Mouse (Mus musculus): ENCODE data around the gene 2300002M23Rik. TPM values are rescaled to one million over a fixed set of nuclear protein-coding genes. Genes with fewer than 3 reads are reported as not detected.

Gene 2300002M23Rik
- polyA plus RNA-seq, 1 experiment from 2014 or later, result not detected

DNA sequence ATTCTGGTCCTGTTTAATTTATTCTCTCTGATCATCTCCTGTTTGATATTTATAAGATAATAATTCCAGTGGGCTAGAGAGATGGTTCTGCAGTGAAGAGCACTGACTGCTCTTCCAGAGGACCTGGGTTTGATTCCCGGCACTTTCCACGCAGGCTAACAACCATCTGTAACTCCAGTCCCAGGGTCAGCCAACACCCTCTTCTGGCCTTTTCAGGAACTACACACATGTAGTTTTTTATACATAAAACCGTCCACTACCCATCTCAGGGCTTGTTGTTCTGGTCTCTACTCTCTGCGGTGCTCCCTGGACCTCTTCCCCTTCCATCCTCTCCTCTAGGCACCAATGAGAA, 17.1 kb upstream of the 2300002M23Rik start:
- 0 out of 2 replicates have a peak overlapping the region, but pooled peaks have one; percentile 12 for H3K4me2 ChIP-seq (ENCODE audit: low read length)
- DNase-seq (ENCODE audit: low spot score) (no peak), ATAC-seq (replicated peaks; ENCODE audit: low FRiP score, low TSS enrichment, low read depth) (no peak)
- H3K27me3 ChIP-seq (replicated peaks; ENCODE audit: control insufficient read depth, insufficient read depth, low read length), result no peaks in the 10 kb centered on the region
- H3K9me3 ChIP-seq (ENCODE audit: control insufficient read depth, low read length), result no peaks in the 10 kb centered on the region
- peak overlapping the region; percentile 84 for H3K27ac ChIP-seq (ENCODE audit: low read depth)
- no peak overlapping the region for H3K4me3 ChIP-seq (ENCODE audit: low read depth, low read length)
- no peaks in the 10 kb centered on the region for H3K36me3 ChIP-seq (ENCODE audit: control insufficient read depth, insufficient read depth, low read length)
- WGBS, result 97% methylated on average over 4 of the region's 4 CpGs
- 0 out of 2 replicates have a peak, but pooled peaks cover 7% of the 10 kb centered on the region for H3K4me1 ChIP-seq (replicated peaks; ENCODE audit: control insufficient read depth, insufficient read depth, low read length)
- no peak overlapping the region for H3K9ac ChIP-seq (ENCODE audit: low read length)

- H3K27ac ChIP-seq (ENCODE audit: low read depth), result peak overlapping the region; percentile 43; the same call in 1 of the 2 replicates
- 47% methylated on average over 8 of the region's 8 CpGs for WGBS
- H3K36me3 ChIP-seq (ENCODE audit: control insufficient read depth, insufficient read depth, low read length), result no peaks in the 10 kb centered on the region
- H3K4me1 ChIP-seq (replicated peaks; ENCODE audit: control insufficient read depth, insufficient read depth, low read length), result 0 out of 2 replicates have a peak, but pooled peaks cover 7% of the 10 kb centered on the region
- H3K9ac ChIP-seq (ENCODE audit: low read length), result no peak overlapping the region
- ATAC-seq (replicated peaks; ENCODE audit: low FRiP score, low TSS enrichment, low read depth) (no peak), DNase-seq (ENCODE audit: low spot score) (no peak)
- no peak overlapping the region for H3K4me2 ChIP-seq (ENCODE audit: low read length)
- H3K27me3 ChIP-seq (replicated peaks; ENCODE audit: control insufficient read depth, insufficient read depth, low read length), result no peaks in the 10 kb centered on the region
- H3K4me3 ChIP-seq (ENCODE audit: low read depth, low read length), result no peak overlapping the region
- no peaks in the 10 kb centered on the region for H3K9me3 ChIP-seq (ENCODE audit: control insufficient read depth, low read length)
Observed at GRCm38 (mm10) chr17:35550871-35551270, 16.4 kb upstream of the 2300002M23Rik start.

DNA sequence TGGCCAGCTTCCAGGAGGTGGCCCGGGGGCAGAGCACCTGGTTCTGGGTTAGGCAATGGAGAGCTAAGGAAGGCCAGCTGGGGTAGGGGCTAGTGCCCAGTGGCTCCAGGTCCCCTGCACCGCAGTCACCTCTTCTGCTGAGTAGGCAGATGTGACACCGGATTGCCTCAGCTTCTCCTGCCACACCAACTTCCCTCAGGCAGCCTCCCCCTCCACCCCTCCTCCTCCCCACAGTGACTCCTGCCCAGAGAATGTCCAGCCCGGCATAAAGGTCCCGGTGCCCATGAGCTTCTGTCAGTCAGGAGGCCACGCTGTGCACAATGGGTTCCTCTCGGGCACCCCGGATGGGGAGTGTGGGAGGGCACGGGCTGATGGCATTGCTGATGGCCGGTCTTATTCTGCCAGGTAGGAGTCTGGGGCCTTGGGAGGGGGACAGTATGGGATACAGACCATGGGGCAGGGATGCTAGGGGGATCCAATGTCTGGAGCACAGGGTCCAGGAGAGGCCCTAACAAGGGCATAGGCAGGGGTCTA, 15.3 kb upstream of the 2300002M23Rik start, which contains the start of gene Cdsn:
Gene Cdsn (plus strand): TSS at position 248 of the 534 bp plus-strand sequence.
- Histone ChIP-seq H3K4me2 (ENCODE audit: low read length) (no peak within 1 kb of the TSS), H3K36me3 (ENCODE audit: control insufficient read depth, insufficient read depth, low read length) (no peaks in the 10 kb centered on the region), H3K9me3 (ENCODE audit: control insufficient read depth, low read length) (no peaks in the 10 kb centered on the region), H3K4me3 (ENCODE audit: low read depth, low read length) (no peak within 1 kb of the TSS), H3K27me3 (replicated peaks; ENCODE audit: control insufficient read depth, insufficient read depth, low read length) (no peaks in the 10 kb centered on the region), H3K9ac (ENCODE audit: low read length) (no peak within 1 kb of the TSS), H3K27ac (ENCODE audit: low read depth) (no peak within 1 kb of the TSS), H3K4me1 (replicated peaks; ENCODE audit: control insufficient read depth, insufficient read depth, low read length) (0 out of 2 replicates have a peak, but pooled peaks cover 7% of the 10 kb centered on the region)
- 76% methylated on average over 9 of the region's 10 CpGs for WGBS
- DNase-seq (ENCODE audit: low spot score) (no peak), ATAC-seq (replicated peaks; ENCODE audit: low FRiP score, low TSS enrichment, low read depth) (no peak)

DNA sequence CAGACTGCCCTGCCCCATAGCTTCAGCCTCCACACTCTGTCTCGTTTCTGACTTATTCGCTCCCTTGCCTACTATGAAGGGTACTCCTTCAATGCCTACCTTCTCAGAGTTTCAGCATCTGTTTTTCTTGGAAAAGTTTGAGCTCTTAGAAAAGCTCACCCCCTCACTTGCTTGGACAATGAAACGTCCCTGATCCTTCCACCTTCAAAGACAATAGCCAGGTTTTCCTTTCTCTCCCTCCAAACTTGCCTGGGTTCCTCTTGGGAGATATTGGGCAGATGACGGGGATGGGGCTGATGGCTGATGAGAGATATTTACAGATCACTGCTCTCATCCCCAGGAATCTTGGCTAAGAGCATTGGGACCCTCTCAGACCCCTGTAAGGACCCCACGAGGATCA, 12.9 kb upstream of the 2300002M23Rik start:
- H3K27ac ChIP-seq (ENCODE audit: low read depth), result no peak overlapping the region
- H3K9me3 ChIP-seq (ENCODE audit: control insufficient read depth, low read length), result no peaks in the 10 kb centered on the region
- WGBS, result 85% methylated on average over 5 of the region's 5 CpGs
- H3K9ac ChIP-seq (ENCODE audit: low read length), result no peak overlapping the region
- H3K4me2 ChIP-seq (ENCODE audit: low read length), result no peak overlapping the region
- H3K36me3 ChIP-seq (ENCODE audit: control insufficient read depth, insufficient read depth, low read length), result no peaks in the 10 kb centered on the region
- no peak overlapping the region for H3K4me3 ChIP-seq (ENCODE audit: low read depth, low read length)
- H3K4me1 ChIP-seq (replicated peaks; ENCODE audit: control insufficient read depth, insufficient read depth, low read length), result 0 out of 2 replicates have a peak, but pooled peaks cover 5% of the 10 kb centered on the region
- no peak for DNase-seq (ENCODE audit: low spot score)
- no peaks in the 10 kb centered on the region for H3K27me3 ChIP-seq (replicated peaks; ENCODE audit: control insufficient read depth, insufficient read depth, low read length)
- no peak for ATAC-seq (replicated peaks; ENCODE audit: low FRiP score, low TSS enrichment, low read depth)

- Histone ChIP-seq H3K9me3 (ENCODE audit: control insufficient read depth, low read length) (no peaks in the 10 kb centered on the region), H3K4me1 (replicated peaks; ENCODE audit: control insufficient read depth, insufficient read depth, low read length) (0 out of 2 replicates have a peak, but pooled peaks cover 3% of the 10 kb centered on the region), H3K36me3 (ENCODE audit: control insufficient read depth, insufficient read depth, low read length) (no peaks in the 10 kb centered on the region), H3K27me3 (replicated peaks; ENCODE audit: control insufficient read depth, insufficient read depth, low read length) (no peaks in the 10 kb centered on the region), H3K27ac (ENCODE audit: low read depth) (no peak overlapping the region), H3K4me3 (ENCODE audit: low read depth, low read length) (no peak overlapping the region), H3K9ac (ENCODE audit: low read length) (no peak overlapping the region), H3K4me2 (ENCODE audit: low read length) (no peak overlapping the region)
- DNase-seq (ENCODE audit: low spot score) (no peak), ATAC-seq (replicated peaks; ENCODE audit: low FRiP score, low TSS enrichment, low read depth) (no peak)
- 91% methylated on average over 18 of the region's 18 CpGs for WGBS
Observed at GRCm38 (mm10) chr17:35554761-35555397, 12.4 kb upstream of the 2300002M23Rik start.

- H3K36me3 ChIP-seq (ENCODE audit: control insufficient read depth, insufficient read depth, low read length), result no peaks in the 10 kb centered on the region
- H3K4me3 ChIP-seq (ENCODE audit: low read depth, low read length), result no peak overlapping the region
- no peaks in the 10 kb centered on the region for H3K9me3 ChIP-seq (ENCODE audit: control insufficient read depth, low read length)
- no peak overlapping the region for H3K9ac ChIP-seq (ENCODE audit: low read length)
- DNase-seq (ENCODE audit: low spot score), result no peak
- whole genome bisulfite sequencing, result 88% methylated on average over 13 of the region's 13 CpGs
- no peaks in the 10 kb centered on the region for H3K4me1 ChIP-seq (replicated peaks; ENCODE audit: control insufficient read depth, insufficient read depth, low read length)
- H3K27me3 ChIP-seq (replicated peaks; ENCODE audit: control insufficient read depth, insufficient read depth, low read length), result no peaks in the 10 kb centered on the region
- no peak for ATAC-seq (replicated peaks; ENCODE audit: low FRiP score, low TSS enrichment, low read depth)
- H3K4me2 ChIP-seq (ENCODE audit: low read length), result no peak overlapping the region
- H3K27ac ChIP-seq (ENCODE audit: low read depth), result no peak overlapping the region
Observed at GRCm38 (mm10) chr17:35556186-35556765, 11.0 kb upstream of the 2300002M23Rik start.

DNA sequence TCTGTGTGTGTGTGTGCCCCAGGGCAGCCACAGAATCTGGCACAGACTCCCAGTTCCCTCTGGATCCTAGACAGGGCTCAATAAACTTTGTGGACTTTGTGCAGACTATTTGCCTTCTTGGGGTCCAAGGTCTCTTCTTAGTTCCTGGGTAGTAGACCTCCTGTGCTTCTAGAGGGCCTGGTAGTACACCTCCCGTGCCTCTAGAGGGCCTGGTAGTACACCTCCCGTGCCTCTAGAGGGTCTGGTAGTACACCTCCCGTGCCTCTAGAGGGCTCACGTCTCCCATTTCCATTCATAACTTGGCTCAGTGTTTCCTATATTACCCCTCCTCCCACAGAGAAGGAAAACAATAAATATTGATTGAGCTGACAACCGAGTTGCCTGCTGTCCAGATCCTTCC, 10.4 kb upstream of the 2300002M23Rik start:
- ATAC-seq (replicated peaks; ENCODE audit: low FRiP score, low TSS enrichment, low read depth) (peak; percentile 68), DNase-seq (ENCODE audit: low spot score) (peak; percentile 62)
- no peak overlapping the region for H3K9ac ChIP-seq (ENCODE audit: low read length)
- no peaks in the 10 kb centered on the region for H3K4me1 ChIP-seq (replicated peaks; ENCODE audit: control insufficient read depth, insufficient read depth, low read length)
- no peak overlapping the region for H3K4me2 ChIP-seq (ENCODE audit: low read length)
- no peaks in the 10 kb centered on the region for H3K9me3 ChIP-seq (ENCODE audit: control insufficient read depth, low read length)
- no peaks in the 10 kb centered on the region for H3K36me3 ChIP-seq (ENCODE audit: control insufficient read depth, insufficient read depth, low read length)
- no peak overlapping the region for H3K4me3 ChIP-seq (ENCODE audit: low read depth, low read length)
- 24% methylated on average over 5 of the region's 5 CpGs for WGBS
- no peaks in the 10 kb centered on the region for H3K27me3 ChIP-seq (replicated peaks; ENCODE audit: control insufficient read depth, insufficient read depth, low read length)
- no peak overlapping the region for H3K27ac ChIP-seq (ENCODE audit: low read depth)

DNA sequence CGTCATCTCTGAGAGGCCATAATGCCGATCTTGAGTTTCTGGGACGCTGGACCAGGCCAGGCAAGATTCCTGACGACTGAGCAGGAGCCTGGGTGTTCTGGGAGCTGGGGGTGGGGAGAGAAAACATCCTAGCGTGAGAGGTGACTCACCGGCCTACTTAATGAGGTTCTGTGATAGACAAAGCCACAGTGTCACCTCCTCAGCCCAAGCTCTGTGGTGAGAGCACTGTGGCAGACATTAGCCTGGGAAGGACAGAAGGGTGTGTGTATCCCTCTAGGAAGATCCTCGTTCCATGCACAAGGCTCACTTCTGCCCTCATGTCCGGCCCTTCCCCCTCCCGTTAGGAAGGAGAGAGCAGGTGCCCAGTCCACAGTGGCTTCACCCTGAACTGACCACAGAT, 9.9 kb upstream of the 2300002M23Rik start:
- Histone ChIP-seq H3K4me1 (replicated peaks; ENCODE audit: control insufficient read depth, insufficient read depth, low read length) (no peaks in the 10 kb centered on the region), H3K9ac (ENCODE audit: low read length) (no peak overlapping the region), H3K4me3 (ENCODE audit: low read depth, low read length) (no peak overlapping the region), H3K27me3 (replicated peaks; ENCODE audit: control insufficient read depth, insufficient read depth, low read length) (no peaks in the 10 kb centered on the region), H3K27ac (ENCODE audit: low read depth) (no peak overlapping the region), H3K36me3 (ENCODE audit: control insufficient read depth, insufficient read depth, low read length) (no peaks in the 10 kb centered on the region), H3K4me2 (ENCODE audit: low read length) (no peak overlapping the region), H3K9me3 (ENCODE audit: control insufficient read depth, low read length) (no peaks in the 10 kb centered on the region)
- 0 out of 2 replicates have a peak, but pooled peaks have one; percentile 36 for ATAC-seq (replicated peaks; ENCODE audit: low FRiP score, low TSS enrichment, low read depth)
- 59% methylated on average over 9 of the region's 9 CpGs for WGBS
- DNase-seq (ENCODE audit: low spot score), result no peak
